Mouse (Mus musculus) forebrain, embryonic 16.5 days (tissue): ENCODE data around the gene Leng1. TPM values are rescaled to one million over a fixed set of nuclear protein-coding genes. Genes with fewer than 3 reads are reported as not detected.

ENCODE experiments used
- ATAC-seq: fragments of 200-750 bp; cut with Nextera tagmentation; 2 replicates; pipeline ENCODE4 v1.8.0; 2017; ENCODE audit warnings: mild to moderate bottlenecking, moderate library complexity
- H3K27ac ChIP-seq: fragments of 300-500 bp; sonication (generic); 2 replicates; pipeline ENCODE4 v1.5.1; 2014; ENCODE audit warnings: low read length, control low read depth
- H3K27me3 ChIP-seq: fragments of 300-500 bp; sonication (generic); replicated peaks from 2 replicates; pipeline ENCODE4 v1.6.1; 2014; ENCODE audit warnings: low read length; ENCODE audit not compliant: control insufficient read depth, insufficient read depth
- H3K36me3 ChIP-seq: fragments of 300-500 bp; sonication (generic); 2 replicates; pipeline ENCODE4 v1.6.1; 2014; ENCODE audit not compliant: control insufficient read depth, insufficient read depth
- H3K4me1 ChIP-seq: fragments of 300-500 bp; sonication (generic); replicated peaks from 2 replicates; pipeline ENCODE4 v1.6.1; 2014; ENCODE audit warnings: low read length; ENCODE audit not compliant: control insufficient read depth, insufficient read depth
- H3K4me2 ChIP-seq: fragments of 300-500 bp; sonication (generic); 2 replicates; pipeline ENCODE4 v1.6.1; 2014; ENCODE audit warnings: mild to moderate bottlenecking, low read length, control low read depth
- H3K4me3 ChIP-seq: fragments of 300-500 bp; sonication (generic); replicated peaks from 2 replicates; pipeline ENCODE4 v1.5.1; 2014; ENCODE audit warnings: mild to moderate bottlenecking, low read length, control low read depth
- H3K9ac ChIP-seq: fragments of 300-500 bp; sonication (generic); replicated peaks from 2 replicates; pipeline ENCODE4 v1.6.1; 2014; ENCODE audit warnings: low read depth, low read length, control low read depth
- H3K9me3 ChIP-seq: fragments of 300-500 bp; sonication (generic); 2 replicates; pipeline ENCODE4 v1.6.1; 2016; ENCODE audit warnings: low read length; ENCODE audit not compliant: control insufficient read depth
- WGBS: fragments of 180-500 bp; shearing (Covaris S2); extraction: QIAGEN DNeasy Blood & Tissue Kit; methylation state at CpG from one replicate; pipeline ENCODE4 v1.1.7; 2014; 5-methylcytosine and 5-hydroxymethylcytosine counted together
- polyA plus RNA-seq: library from polyadenylated mRNA; unstranded; fragments of >200 nt; fragmentation: Nextera tagmentation; extraction: Ambion mirVana; gene quantifications from 2 replicates; pipeline ENCODE4 v1.2.1, GENCODE M21; 2015

Gene Leng1
- polyA plus RNA-seq, 1 experiment from 2014 or later, result 15.5 TPM

DNA sequence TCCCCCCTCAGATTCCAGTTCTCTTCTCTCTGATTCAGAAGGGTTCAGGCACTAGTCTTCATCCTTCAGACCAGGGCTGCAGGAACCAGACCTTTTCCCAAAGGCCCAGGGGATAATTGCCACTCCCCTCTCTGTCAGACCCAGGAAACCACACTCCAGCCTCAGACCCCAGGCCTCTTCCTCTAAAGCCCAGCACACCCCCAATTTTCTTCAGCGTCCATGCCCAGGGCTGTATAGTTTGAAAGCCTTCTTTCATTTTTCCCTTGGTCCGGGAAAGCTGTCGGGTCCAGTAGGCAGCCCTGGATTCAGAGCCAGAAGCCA lies 9.5 kb upstream of the Leng1 start:
- no peaks in the 10 kb centered on the region for H3K4me1 ChIP-seq
- no peaks in the 10 kb centered on the region; the same call in 1 of the 2 replicates for H3K36me3 ChIP-seq
- H3K4me3 ChIP-seq, result no peak overlapping the region
- no peaks in the 10 kb centered on the region for H3K27me3 ChIP-seq
- no peaks in the 10 kb centered on the region for H3K9me3 ChIP-seq
- ATAC-seq, result no peak
- H3K4me2 ChIP-seq, result no peak overlapping the region
- 73% methylated on average over 3 of the region's 3 CpGs for WGBS
- no peak overlapping the region for H3K27ac ChIP-seq
- H3K9ac ChIP-seq, result no peak overlapping the region

DNA sequence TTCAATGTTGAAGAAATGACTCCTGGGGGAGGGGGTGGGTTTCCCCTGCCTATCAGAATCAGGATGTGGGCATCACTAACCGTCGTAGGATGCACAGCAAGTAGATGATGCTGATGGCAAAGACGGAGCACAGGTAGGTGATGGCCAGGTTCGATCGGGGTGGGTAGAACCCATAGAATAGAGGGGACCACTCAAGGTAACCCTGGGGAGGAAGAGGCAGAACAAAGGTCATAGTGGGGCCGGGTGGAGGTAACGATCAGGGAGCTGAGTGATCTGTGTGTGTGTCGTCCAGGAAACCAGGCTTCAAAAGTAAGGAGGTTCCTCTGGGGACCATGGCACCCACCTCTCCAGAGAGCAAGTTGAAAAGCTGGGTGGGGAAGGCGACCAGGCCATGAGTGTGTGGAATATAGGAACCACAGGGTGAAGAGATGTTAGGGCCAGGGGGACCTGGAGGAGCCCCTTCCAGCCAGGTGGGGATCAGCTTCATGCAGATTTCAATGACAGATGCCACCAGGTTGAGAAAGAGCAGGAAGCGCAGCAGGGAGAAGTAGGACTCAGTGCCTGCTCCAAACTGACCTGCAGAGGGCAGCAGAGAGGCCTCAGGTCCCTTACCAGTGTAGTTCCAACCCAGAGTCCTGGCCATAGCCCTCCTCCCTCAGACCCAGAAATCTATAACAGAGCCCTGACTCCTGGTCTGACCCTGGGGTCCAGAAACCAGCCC lies 9.0 kb upstream of the Leng1 start:
- H3K9me3 ChIP-seq, result no peaks in the 10 kb centered on the region

DNA sequence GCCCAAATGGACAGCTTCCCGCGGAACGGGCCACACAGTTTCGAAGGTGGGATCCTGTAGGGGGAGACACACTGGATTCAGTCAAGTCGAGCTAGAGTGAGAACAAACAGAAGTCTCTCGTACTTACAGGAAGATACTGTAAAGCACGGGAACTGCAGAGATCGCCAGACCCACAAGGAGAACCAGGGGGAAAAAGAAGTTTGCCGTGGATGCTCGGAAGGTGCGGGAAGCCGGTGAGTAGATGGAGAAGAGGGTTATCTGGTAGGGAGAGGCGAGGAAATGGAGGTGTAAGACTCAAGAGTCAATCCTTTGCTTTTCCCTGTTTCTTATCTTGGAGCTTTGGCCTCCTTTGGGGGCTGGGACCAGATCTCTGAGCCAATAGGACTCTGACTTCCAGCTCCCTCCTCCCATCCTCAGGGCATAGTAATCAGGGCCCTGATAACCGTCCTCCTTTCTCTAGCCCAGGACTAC lies 1.3 kb upstream of the Leng1 start:
- no peak for ATAC-seq
- H3K27me3 ChIP-seq, result no peaks in the 10 kb centered on the region
- H3K27ac ChIP-seq, result no peak overlapping the region
- H3K9me3 ChIP-seq, result no peaks in the 10 kb centered on the region
- peaks cover 4% of the 10 kb centered on the region for H3K36me3 ChIP-seq
- 23% methylated on average over 14 of the region's 14 CpGs for WGBS
- no peak overlapping the region for H3K9ac ChIP-seq
- H3K4me1 ChIP-seq, result peaks cover 18% of the 10 kb centered on the region
- H3K4me2 ChIP-seq, result no peak overlapping the region
- H3K4me3 ChIP-seq, result no peak overlapping the region

More for the DNA sequence above, 9.0 kb upstream of the Leng1 start:
- Histone ChIP-seq H3K36me3 (no peaks in the 10 kb centered on the region; the same call in 1 of the 2 replicates), H3K4me1 (no peaks in the 10 kb centered on the region), H3K9ac (no peak overlapping the region), H3K4me2 (no peak overlapping the region), H3K4me3 (no peak overlapping the region), H3K27ac (no peak overlapping the region), H3K27me3 (no peaks in the 10 kb centered on the region)
- WGBS, result 74% methylated on average over 10 of the region's 10 CpGs
- ATAC-seq, result peak; percentile 91

DNA sequence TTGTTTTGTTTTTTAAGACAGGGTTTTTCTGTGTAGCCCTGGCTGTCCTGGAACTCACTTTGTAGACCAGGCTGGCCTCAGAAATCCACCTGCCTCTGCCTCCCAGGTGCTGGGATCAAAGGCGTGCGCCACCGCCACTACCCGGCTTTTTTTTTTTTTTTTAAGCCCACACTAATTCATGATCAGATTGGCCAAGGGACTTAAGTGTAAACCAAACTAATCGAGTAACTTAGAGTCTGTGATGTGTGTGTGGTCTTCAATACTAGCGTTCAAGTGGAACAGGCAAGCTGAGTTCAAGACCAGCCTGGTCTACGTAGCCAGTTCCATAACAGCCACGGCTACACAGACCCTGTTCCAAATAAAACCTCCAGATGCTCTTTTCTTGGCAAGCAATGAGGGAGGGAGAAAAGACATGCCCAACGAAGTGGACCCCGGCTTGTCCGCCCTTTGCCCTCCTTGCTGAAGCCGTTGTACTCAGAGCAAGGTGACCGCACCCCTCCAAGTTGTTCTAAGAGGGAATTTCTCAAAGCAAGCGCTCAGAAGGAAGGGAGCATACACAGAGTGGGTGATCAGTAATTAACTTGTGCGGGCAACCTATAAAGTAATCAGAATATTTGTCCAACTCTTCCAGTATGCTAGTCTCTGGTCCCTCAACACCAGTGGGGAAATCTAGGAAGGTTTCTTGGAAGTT lies 971 bp downstream of the Leng1 start:
- Histone ChIP-seq H3K36me3 (peaks cover 15% of the 10 kb centered on the region), H3K9ac (peak overlapping the region; percentile 70), H3K27ac (peak overlapping the region; percentile 76), H3K4me1 (peaks cover 18% of the 10 kb centered on the region), H3K9me3 (no peaks in the 10 kb centered on the region), H3K4me3 (peak overlapping the region; percentile 88), H3K27me3 (no peaks in the 10 kb centered on the region), H3K4me2 (peak overlapping the region; percentile 92)
- WGBS, result 25% methylated on average over 15 of the region's 15 CpGs
- ATAC-seq, result peak; percentile 22

DNA sequence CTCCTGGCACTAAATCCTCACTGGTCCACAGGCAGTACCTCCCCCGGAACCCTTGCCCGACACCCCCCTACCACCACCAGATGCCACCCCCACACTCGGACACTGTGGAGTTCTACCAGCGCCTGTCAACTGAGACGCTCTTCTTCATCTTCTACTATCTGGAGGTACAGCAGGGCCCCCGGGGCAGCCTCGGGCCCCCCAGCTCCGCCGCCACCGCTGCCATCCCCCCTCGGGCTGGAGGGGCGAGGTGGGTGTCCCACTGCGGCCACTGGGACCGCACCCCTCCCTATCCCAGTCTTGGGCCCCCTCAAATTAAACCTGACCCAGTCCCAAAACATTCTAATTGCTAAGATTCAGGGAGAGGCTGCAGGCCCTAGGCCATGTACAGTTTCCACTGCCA lies 7.1 kb downstream of the Leng1 start:
- no peak for ATAC-seq
- WGBS, result 96% methylated on average over 13 of the region's 14 CpGs
- Histone ChIP-seq H3K4me3 (no peak overlapping the region), H3K9ac (no peak overlapping the region), H3K4me1 (peaks cover under 1% of the 10 kb centered on the region), H3K27ac (no peak overlapping the region), H3K9me3 (no peaks in the 10 kb centered on the region), H3K36me3 (peaks cover 58% of the 10 kb centered on the region), H3K27me3 (no peaks in the 10 kb centered on the region), H3K4me2 (no peak overlapping the region)

DNA sequence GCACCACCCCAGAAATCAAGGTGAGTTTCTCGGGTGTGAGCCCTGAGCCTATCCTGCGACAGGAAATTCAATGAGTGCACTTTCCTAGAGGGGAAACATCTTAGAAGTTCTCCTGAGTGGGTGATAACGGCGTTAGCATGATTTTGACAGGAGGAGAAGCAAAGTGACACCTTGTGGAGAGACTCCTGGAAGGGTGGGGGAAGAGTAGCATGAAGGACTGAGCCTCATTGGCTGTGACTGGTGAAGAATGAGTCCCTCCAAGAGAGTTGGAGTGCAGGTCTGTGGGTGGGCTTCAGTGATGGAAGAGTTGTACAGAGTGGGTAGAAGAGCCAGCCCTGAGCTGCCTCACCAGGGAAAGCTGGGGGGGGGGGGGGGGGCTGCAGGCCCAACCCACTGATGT lies 8.7 kb downstream of the Leng1 start:
- Histone ChIP-seq H3K4me2 (no peak overlapping the region), H3K9me3 (no peaks in the 10 kb centered on the region), H3K36me3 (peaks cover 67% of the 10 kb centered on the region), H3K27ac (no peak overlapping the region), H3K27me3 (no peaks in the 10 kb centered on the region), H3K9ac (no peak overlapping the region), H3K4me1 (no peaks in the 10 kb centered on the region), H3K4me3 (no peak overlapping the region)
- ATAC-seq, result no peak
- WGBS, result 92% methylated on average over 4 of the region's 4 CpGs

DNA sequence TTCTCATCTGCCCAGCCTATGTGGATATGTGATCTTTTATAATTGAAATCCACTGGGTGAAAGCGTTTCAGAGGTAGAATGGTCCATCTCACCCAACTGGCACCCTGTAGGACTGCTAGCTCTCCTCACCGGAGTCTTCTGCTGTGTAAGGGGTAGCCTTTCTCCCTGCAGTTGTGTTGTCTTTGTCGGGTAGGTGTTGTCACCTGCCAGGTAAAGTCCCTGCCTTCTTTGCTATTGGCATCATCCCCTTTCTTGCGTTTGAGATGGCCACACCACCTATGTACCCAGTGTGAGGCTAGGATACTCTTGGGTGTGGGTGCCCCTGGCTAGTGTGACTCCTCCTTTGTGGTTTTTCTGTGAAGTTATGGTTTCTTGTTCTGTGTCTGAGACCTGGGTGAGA lies 19.0 kb downstream of the Leng1 start:
- Histone ChIP-seq H3K36me3 (peaks cover 15% of the 10 kb centered on the region), H3K27me3 (no peaks in the 10 kb centered on the region), H3K4me1 (peaks cover 37% of the 10 kb centered on the region), H3K9ac (peak overlapping the region; percentile 80), H3K27ac (no peak overlapping the region), H3K4me2 (peak overlapping the region; percentile 88), H3K9me3 (no peaks in the 10 kb centered on the region), H3K4me3 (peak overlapping the region; percentile 71)
- no peak for ATAC-seq
- 68% methylated on average over 4 of the region's 4 CpGs for WGBS

DNA sequence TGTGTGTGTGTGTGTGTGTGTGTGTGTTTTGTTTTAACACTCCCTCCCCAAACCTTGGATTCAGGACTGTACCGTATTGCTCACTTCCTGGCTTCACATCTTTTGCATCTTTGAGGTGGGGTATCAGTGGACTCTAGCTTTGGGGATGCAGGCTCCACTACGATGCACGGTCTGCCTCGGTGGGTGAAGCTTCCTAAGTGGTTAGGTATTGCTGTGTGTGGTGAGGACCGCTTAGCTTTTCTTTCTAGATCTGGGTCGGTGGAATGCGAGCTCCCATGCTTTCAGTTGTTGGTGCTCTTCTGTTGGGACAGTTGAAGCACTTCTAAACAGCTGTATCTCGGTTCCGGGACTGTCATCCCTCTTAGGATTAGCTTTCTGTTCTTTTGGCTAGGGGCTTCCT lies 19.5 kb downstream of the Leng1 start:
- Histone ChIP-seq H3K27me3 (no peaks in the 10 kb centered on the region), H3K4me1 (peaks cover 37% of the 10 kb centered on the region), H3K27ac (peak overlapping the region; percentile 97; the same call in 1 of the 2 replicates), H3K36me3 (peaks cover 15% of the 10 kb centered on the region), H3K4me3 (peak overlapping the region; percentile 71), H3K4me2 (peak overlapping the region; percentile 88), H3K9ac (peak overlapping the region; percentile 80), H3K9me3 (no peaks in the 10 kb centered on the region)
- no peak for ATAC-seq
- WGBS, result 18% methylated on average over 9 of the region's 9 CpGs

DNA sequence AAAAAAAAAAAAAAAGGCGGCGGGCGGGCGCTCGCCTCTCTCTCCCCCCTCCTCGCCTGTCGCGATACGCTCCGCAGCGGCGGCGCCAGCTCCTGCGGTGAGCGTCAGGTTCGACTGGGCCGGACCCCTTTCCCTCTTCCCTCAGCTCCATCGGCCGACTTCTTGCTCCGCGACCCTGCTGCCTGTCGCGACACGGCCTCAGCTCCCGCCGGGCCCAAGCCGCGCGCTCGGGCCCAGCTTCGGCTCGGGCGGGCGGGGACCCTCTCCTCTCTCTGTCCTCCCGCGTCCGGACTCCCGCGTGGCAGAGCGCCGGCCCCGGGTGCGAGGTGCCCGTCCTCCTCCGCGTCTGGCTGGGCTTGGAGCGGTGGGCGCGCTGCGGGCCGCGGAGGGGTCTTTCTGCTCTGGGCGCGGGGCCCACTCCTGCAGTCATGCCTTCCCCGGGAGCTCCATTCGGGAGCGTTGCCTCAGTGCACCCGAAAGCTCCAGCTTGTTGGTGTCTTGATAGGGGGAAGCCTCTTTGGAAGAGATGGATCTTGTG lies 20.1 kb downstream of the Leng1 start:
- ATAC-seq, result no peak
- Histone ChIP-seq H3K27ac (peak overlapping the region; percentile 97), H3K4me1 (peaks cover 37% of the 10 kb centered on the region), H3K4me3 (peak overlapping the region; percentile 71), H3K9ac (peak overlapping the region; percentile 80), H3K36me3 (peaks cover 9% of the 10 kb centered on the region), H3K27me3 (no peaks in the 10 kb centered on the region), H3K9me3 (no peaks in the 10 kb centered on the region), H3K4me2 (peak overlapping the region; percentile 88)
- WGBS, result under 1% methylated on average over 45 of the region's 58 CpGs
